Mouse (Mus musculus) c-Kit-positive CD71-negative TER-119-negative erythroid progenitor cells, embryonic 14.5 days (primary cell): ENCODE measurements around the gene Sema3f.
A peak's percentile ranks its signal among the peaks of the same experiment; 100 is the strongest.

Source experiments
- DNase-seq: peaks from one replicate; pipeline ENCODE4 v3.0.0-alpha.2; 2013; ENCODE audit warnings: low read depth

Sema3f gene

DNA sequence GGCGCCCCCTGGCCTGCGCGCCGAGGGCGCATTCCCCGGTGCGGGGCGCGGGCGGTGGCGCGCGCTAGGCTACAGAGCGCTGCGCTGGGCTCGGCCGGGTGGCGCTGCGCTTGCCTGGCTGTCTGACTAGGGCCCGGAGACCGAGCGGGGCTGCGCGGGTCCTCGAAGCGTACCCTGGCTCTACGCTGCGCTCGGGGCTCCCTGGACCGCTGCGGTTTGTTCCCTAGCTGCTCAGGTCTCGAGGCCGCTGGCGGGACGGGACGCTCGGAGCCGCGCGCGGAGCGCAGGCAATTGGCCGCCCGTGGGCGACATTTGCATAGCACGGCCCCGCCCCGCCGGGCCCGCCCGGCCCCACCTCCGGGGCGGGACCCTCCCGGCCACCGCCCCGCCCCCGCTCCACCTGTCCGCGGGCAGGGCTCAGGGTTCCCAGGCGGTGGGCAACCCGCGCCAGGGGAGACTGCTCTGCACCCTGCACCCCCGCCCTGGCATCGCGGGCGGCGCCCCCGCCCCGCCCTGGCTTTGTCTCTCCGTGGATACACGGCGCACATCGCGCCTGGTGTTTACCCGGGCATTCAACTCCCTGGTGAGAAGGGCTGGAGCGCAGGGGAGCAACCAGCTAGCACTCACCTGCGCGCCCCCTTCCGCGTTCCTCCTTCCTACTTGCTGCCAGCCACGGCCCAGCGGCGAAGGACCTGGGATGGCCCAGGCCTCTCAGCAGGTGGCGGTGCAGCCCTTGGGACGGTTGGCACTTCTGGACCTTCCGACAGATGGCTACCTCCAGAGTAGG is at the start of gene Sema3f:
Gene Sema3f (minus strand): TSS at position 779 of the 787 bp plus-strand sequence.
- peak; percentile 56 for DNase-seq

DNA sequence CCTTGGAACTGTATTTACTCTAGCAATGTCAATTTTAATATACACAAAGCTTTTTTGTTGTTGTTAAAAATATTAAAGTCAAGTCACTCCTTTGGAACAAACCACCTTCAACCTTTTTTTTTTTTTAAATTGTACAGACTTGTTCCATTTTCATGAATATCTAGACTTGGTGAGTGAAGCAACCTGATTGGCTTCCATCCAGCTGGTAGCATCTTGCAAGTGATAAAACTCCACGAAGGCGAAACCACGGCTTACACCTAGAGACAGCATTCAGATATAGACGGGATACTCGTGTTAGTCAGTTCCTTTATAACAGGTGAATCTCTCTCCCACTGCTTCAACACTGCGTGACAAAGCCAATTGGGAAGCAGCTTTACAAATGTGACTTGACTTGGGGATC is 49.3 kb upstream of the Sema3f start:
- DNase-seq, result no peak

DNA sequence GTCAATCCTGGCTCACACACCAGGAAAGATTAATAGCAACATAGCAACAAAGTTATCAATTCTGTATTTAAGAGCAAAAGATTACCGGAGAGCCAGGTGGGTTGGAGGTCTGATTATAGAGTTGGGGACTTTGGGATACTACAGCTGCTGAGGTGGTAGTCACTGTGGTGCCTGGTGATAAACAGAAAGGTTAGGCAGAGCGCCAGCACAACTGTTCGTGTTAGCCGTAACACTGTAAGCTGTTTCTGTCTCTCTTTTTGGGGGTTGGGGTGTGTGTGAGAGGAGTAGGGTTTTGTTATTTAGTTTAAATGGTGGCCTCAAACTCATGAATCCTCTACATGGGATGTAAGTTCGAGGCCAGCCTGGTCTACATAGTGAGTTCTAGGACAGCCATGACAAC is 40.1 kb upstream of the Sema3f start:
- DNase-seq, result no peak

DNA sequence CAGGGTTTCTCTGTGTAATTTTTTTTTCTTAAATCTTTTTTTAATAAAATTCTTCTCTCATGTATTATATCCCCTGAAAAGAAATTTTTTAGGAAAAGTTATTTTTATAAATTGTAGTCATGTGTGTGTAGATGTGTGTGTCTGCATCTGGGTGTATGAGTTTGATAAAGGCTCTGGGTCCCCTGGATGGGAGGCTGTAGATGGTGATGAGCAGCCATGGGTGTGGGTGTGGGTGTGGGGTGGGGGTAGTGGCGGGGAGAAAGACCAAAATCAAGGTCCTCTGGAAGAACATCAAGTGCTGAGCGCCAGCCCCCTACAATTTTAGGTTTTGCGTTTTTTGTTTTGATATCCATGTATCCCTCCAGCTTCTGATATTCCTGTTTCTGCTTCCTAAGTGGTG is 37.8 kb upstream of the Sema3f start:
- DNase-seq, result no peak

DNA sequence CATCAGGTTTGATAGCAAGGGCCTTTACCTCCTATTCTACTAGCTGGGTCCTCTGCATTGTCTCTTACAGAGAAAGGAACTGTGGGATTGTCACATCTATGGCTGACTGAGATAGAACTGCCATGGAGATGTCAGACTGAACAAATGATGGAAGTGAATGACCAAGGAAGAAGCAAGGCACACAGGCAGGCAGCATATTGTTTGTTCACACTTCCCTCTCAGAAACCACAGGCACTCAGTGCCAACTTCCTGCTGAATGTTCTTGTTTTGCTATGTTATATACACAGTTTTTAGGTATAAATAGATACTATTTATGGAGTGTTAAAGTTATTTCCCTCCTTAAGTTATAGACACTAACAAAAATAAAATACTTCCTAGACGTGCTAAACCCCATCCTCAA is 37.0 kb upstream of the Sema3f start:
- no peak for DNase-seq

DNA sequence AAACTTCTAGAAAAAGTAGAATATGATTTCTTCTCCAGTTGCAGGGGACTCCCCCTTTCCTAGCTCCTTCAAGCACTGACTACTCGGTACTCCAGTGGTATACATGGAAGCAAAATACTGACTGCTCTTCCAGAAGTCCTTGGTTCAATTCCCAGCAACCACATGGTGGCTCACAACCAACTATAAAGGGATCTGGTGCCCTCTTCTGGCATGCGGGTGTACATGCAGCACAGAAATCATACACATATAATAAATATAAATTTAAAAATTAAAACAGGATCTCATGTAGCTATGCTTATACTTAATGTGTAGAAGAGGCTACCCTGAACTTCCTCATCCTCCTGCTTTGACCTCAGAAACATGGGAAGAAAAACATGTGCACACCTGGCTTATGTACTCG is 36.4 kb upstream of the Sema3f start:
- DNase-seq, result no peak

DNA sequence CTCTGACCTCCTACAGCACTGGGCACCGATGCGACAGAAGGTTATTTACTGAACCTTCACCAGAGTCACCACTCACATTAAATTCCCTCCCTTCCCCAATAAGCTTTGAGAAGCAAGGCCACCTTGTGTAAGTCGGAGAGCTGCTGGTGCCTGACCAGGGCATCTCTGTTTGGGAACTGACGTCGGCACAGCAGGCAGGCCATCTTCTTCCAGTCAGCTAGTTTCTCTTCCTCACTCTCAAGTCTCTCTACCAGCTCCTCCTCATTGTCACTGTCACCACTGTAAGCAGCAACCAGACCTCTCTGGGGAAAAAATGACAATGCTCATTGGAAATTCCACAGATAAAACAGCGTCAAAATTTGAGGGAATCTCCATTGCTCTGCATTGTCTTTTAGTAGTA is 33.8 kb upstream of the Sema3f start:
- DNase-seq, result no peak

DNA sequence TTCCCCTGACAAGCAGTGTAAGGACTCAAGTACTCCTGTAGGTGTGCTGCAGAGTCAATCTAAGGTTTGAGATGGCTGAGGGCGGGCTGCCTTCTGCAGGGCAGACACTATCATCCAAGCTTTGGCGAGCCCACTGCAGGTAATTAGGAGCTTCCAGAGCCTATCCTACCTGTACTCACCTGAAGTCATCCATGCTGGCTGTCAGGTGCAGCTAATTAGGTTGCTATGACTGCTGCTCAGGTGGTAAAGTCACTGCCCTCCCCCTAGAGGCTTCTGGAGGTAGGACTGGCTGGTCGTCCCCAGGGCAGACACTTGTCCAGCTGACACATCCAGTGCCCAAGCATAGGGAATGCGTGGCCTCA is 28.5 kb upstream of the Sema3f start:
- DNase-seq, result no peak

DNA sequence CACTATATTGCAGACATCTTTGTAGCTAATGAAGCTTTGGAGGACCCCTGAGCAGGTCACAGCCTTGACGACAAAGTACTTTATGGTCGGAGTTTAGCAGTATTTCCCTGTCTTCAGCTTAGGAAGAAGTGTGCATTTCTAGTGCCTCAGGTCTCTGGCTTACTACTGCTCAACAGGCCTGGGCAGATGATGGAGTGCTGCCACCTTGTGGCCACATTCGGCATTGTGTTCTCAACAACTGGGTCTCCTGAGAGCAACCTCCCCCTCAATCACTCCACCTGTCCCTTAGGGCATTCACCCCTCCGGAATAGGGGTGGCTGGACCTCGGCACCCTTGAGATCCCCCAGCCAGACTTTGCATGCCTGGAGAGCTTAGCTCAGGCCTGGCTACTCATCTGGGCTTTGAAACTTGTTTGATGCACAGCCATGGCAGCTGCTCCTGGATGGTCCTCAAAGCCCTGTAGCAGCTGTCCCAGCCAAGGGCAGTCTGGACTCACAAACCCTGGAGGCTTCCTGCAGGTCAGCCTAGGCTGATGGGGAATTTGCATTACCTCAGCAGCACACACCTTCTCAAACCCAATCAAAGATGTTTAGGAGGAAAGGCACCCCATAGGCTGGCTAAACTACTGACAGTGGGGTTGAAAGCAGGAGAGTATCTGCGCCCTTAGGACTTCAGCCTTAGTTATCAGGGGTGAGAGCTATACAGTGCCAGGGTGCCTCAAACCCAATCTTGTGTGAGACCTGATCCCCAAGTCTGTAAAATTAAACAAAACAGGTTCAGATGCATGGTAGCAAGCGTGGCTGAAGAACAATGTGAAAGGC is 28.0 kb upstream of the Sema3f start:
- peak; percentile 81 for DNase-seq

DNA sequence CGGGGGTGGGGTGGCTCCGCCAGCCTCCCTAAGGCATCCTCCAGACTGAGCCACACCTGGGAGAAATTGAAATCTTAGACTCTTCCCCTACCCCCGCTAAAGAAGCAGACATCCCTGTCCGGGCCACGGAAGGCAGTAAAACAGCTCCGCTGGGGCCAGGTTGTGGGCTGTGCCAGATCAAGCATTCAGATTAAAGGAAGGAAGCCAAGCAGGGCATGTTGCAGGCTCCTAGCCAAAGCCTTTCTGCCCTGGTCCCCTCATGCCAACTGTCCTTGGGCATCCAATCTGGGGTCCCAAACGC is 25.9 kb upstream of the Sema3f start:
- DNase-seq, result no peak

DNA sequence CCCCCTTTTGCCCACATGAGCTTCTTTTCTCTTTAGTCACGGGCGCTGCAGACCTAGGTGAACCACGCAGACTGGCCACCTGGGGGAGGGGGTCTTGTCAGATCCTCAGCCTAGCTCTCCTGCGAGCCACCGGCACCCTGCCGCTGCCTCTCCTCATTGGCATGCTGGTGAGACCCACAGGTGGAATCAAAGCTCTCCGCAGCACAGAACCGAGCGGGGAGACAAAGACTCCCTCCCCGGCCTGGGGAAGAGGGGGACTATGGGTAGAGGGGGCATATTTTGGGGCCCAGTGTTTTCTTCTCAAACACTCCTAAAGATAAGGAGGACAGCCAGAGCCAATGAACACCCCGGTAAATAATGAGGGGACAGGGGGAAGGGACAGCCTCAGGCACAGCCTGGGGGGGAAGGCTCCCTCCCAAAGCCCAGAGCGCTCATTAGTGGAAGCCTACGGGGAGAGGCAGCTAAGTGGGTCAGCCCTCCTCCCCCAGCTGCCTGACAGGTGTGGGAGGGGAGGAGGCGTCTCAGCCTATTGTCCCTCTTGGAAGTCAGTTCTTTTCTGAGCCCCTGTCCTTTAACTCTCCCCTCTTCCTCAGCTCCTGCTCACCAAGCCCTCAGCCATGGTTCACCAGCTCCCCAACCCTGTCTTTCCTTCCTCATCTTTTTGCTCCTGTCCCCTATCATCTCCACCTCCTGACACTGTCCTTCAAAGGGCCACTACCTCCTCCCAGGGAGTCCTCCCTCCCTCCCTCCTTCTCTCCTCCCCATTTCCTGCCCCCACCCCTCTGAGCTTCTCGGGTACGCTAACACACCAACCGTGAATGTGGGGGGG is 25.3 kb upstream of the Sema3f start:
- no peak for DNase-seq

DNA sequence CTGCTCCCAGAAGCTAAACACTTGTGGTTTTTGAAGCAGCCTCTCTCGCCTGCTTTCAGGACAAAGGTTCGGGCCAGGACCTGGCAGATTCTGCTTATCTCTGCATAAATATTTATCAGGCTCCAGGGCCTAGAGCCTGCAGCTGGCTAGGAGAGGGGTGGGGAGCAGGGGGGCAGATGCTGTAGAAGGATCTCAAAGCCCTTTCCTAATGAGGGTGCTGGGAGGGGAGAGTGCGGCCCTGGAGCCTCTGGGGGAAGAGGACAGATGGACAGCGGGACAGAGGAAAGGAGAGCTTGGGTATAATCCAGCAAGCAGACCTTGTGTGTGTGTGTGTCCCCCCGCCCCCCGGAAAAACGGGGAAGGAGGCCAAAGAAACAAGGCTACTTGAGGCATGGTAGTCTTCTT is 24.3 kb upstream of the Sema3f start:
- no peak for DNase-seq

DNA sequence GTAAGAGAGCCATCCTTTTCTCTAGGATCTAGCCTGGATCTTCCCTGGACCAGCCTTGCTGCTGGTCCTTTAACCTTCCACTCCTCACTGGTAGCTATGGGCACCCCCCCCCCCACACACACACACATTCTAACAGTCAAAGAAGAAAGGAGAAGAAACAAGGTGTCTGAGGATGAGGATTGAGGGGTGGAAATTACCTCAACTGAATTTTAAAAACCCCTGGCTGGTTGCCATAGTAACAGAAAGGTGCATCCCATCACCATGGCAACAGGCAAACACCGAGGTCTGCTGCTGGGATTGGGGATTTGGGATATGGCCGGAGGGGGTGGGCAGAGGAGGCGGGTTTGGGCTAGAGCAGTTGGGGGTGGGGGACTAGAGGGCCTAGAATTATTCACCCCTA is 19.4 kb upstream of the Sema3f start:
- DNase-seq, result no peak

DNA sequence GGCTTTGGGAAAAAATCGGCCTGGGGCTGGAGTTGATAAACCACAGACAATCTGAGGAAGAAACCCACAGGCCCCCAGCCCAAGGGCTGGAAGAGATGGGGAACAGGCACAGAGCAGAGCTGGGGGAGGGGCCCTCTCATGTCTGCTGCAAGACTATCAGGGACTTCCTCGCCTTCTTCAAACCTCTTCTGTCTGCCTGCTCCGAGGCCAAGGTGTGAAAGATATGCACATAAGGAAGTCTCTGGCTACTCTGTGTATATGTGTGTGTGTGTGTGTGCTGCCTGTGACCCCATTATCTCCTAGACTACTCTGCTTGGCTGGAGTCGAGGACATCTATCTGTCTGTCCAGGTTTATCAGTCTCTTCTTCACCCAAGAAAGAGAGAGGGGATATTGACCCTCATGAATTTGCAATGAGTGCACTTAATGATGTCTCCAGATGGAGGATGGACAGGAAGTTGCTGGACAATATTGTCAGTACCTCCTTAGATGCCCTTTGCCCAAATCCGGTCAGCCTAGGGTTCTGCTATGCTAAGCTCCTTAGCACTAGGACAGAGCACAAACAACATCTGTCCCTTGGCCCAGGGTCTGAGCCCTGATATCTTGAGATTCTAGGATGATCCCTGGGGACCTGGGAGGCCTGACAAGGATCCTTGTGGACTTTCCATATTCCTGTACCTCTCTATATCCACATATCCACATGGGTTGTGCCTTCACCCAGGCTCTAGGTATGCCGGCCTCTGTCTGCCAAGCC is 18.8 kb upstream of the Sema3f start:
- no peak for DNase-seq

DNA sequence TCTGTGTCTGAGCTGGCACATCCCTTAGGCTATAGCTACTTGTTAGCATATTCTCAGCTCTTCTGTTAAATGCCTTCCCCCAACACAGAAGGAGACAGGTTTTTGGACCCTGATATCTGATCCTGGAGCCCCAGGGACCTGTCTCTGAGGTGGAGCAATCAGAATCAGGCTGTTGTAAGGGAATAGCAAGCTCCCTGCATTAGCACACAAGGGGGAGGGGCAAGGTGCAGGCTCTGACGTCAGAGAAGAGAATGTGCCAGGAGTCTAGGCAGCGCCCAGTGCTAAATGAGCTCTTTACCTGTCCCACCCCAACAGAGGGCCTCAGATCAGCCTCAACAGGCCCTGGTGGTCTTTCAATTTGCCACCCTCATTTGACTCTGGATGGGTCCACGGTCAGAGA is 16.8 kb upstream of the Sema3f start:
- DNase-seq, result no peak

DNA sequence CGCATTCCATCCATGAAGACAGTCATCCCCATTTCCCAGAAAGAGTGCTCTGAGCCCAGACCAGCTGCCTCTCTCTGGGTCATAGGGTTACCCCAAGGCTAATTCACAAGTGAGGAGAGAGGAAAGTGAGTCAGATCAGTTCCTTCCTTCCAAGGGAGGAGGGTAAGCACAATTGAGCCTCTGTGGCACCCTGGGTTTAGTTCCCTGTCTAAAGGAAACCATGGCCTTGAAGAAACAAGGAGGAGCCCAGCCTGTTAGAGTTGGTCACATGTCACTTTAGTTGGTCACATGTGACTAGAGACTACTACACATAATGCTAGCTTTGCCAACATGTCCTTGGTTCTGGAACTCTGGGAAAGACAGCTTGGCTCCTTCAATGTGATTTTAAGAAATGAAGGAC is 14.5 kb upstream of the Sema3f start:
- no peak for DNase-seq

DNA sequence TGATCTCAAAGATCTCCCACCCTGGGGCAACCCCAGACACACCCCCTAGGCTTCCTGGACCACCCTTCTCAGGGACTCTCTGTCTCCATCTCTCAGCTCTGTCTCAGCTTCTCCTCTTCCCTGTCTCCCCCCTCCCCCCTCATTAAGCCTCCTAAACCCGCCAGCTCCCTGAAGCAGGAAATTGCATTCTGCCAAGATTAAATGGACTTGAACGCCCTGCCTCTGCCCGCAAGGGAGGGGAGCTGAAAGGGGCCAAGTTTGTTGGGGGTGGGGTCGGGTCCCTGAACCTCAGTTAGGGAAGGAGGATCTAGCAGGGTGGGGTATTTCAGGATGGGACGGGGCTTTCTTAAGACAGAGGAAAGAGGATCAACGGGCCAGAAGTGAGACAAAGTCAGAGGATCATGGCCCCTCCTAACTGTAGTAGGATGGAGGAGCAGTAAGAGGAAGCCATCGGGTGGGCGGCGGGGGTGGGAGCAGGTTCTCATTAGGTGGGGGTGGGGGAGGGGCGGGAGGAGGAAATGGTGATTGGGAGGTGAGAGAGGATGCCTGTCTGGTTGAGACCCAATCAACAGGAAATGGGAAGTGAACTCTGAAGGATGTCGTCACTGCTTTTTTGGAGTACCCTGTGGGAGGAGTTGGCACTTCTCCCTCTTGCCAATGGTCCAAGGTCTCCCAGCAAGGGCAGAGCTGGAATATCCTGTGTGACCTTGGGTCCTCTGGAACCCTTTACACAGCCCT is 13.7 kb upstream of the Sema3f start:
- no peak for DNase-seq

DNA sequence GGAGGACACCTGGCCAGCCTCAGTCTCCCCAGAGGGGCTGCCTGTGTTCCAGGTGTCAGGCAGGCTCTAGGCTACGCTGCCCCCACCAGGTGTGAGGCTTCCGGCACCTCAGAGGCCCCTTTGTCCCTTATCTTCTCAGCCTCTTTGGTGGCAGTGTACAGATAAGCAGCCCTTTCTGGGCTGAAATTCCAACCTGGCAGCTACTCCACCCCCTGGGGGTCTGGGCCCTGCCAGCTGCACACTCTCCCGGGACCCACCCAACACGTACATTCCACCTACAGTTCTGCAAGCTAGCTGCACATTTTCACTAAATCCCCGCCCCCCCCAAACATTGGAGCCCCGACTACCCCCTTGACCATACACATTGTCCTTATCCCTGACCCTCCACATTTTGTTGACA is 13.0 kb upstream of the Sema3f start:
- DNase-seq, result no peak

DNA sequence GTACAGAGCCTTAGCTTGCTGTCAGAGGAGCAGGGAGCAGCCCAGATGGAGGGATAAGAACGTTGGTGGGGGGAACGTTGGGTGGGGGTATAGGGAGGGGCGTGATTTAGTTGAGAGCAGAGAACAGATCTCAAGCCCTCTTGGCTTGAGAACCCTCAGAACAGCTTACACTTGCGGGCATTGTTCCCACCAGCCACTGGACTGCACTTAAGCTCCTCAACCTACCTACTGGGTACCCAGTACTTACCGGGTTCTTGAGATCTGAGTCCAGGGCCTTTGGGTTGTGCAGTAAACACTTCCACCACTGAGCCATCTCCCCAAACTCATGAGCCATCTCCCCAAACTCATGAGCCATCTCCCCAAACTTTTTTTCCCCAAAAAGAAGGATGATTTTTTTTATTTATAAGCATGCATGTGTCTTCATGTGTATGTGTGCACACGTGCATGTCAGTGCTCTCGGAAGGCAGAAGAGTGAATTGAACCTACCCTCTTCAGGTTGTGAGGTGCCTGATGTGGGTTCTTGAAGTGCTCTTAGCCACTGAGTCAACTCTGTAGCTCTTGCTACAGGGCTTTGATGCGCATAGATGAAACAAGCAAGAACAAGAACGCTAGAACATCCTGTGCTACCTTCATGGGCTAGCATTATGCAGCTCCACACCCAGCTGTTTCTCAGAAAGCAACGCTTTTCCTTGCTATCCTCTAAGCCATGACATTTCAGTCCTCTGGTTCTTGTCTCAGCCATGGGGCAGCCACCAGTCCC is 8.7 kb upstream of the Sema3f start:
- DNase-seq, result no peak

DNA sequence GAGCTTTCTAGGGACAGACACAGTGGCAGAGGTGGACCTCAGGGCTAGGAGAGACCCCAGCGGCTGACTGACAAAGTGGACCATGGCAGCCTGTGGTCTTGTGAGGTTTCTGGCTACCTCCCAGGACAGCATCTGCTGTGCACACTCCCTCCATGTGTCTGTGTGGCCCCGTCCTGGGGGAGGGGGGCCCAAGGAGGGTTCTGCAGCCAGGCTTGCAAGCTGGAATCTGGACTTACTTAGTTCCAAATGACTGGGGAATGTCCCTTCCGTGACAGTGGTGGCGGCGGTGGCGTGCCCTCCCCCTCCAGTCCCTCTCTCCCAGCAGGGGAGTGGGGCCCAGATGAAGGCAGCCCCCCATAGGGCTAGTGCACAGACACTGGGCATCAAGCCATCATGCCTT is 6.7 kb upstream of the Sema3f start:
- DNase-seq, result no peak

DNA sequence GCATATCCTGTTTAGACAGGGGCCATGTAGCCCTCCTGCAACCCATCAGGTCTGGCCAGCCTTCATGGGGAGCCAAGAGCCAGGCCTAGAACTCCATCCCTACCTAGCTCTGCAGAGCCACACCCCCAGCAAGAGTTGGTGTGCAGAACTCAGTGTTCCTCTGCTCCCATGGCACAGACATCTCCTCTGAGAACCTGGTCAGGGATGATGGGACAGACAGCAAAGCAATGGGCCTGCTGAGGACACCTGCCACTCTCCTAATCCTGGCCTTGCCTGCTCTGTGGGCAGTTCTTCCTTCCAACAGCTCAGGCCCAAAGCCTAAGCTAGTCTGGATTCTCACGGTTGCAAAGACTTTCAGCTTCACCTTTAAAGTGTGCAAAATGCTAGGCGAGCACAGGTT is 5.4 kb upstream of the Sema3f start:
- no peak for DNase-seq
